Mouse (Mus musculus): ENCODE results near the gene Cfap57.
A peak's percentile ranks its signal among the peaks of the same experiment; 100 is the strongest.
"Not testable (repeated sequence)": the region's sequence is repeated elsewhere in the genome, so short reads cannot be mapped to it uniquely, and the experiment has no call there.

The Cfap57 gene

DNA sequence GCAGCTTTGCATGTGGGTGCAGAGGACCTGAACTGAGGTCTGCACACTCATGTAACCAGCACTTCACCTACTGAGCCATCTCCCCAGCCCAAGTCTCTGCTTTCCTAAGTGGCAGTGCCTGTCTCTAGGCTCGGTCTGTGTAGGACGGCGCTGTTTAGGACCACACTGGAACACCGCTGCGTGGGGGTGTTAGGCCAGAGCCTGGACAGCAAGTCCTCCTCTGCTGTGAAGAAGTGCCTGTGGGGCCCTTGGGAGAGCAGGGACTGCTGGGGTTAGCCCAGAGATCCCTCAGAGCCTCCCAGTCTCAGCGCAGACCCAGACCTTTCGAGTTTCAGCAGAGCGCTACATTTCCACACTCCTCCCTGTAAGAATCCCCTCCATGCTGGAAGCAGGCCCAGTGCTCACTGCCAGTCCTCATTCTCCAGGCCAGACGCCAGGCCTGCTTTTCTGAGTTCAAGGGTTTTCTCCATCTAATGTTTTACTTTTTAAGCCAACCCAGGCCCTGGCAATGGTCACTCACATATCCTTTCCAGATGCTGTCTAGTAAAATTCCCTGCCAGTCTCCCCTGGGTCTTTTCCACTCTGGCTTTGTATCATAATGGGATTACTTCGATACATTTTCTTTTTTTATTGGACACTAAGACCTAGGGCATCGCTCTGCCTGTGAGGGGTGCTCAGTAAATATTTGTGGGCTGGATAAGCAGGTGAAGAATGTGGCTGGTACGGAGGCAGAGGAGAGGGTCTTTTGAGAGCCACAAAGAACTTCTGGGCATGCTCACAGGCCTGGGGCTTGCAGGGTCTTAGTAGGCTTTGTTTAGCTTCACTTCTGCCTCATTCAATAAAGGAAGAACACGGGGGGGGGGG, 56.3 kb downstream of the Cfap57 start:
- no peak for DNase-seq (ENCODE audit: low read depth, low spot score)

- no peak for DNase-seq (ENCODE audit: low read depth, low spot score)
Measured at GRCm38 (mm10) chr4:118553039-118553649, 67.4 kb downstream of the Cfap57 start.

DNA sequence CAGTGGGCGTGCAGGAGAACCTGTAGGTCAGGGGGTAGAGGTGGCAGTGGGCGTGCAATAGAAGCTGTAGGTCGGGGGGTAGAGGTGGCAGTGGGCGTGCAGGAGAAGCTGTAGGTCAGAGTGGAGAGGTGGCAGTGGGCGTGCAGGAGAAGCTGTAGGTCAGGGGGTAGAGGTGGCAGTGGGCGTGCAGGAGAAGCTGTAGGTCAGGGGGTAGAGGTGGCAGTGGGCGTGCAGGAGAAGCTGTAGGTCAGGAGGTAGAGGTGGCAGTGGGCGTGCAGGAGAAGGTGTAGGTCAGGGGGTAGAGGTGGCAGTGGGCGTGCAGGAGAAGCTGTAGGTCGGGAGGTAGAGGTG, 72.5 kb downstream of the Cfap57 start:
- peak; percentile 42 for DNase-seq (ENCODE audit: low read depth, low spot score)

DNA sequence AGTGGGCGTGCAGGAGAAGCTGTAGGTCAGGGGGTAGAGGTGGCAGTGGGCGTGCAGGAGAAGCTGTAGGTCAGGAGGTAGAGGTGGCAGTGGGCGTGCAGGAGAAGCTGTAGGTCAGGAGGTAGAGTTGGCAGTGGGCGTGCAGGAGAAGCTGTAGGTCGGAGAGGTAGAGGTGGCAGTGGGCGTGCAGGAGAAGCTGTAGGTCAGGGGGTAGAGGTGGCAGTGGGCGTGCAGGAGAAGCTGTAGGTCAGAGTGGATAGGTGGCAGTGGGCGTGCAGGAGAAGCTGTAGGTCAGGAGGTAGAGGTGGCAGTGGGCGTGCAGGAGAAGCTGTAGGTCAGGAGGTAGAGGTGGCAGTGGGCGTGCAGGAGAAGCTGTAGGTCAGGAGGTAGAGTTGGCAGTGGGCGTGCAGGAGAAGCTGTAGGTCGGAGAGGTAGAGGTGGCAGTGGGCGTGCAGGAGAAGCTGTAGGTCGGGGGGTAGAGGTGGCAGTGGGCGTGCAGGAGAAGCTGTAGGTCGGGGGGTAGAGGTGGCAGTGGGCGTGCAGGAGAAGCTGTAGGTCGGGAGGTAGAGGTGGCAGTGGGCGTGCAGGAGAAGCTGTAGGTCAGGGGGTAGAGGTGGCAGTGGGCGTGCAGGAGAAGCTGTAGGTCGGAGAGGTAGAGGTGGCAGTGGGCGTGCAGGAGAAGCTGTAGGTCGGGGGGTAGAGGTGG, 73.0 kb downstream of the Cfap57 start:
- DNase-seq (ENCODE audit: low read depth, low spot score) = not testable (repeated sequence)

DNA sequence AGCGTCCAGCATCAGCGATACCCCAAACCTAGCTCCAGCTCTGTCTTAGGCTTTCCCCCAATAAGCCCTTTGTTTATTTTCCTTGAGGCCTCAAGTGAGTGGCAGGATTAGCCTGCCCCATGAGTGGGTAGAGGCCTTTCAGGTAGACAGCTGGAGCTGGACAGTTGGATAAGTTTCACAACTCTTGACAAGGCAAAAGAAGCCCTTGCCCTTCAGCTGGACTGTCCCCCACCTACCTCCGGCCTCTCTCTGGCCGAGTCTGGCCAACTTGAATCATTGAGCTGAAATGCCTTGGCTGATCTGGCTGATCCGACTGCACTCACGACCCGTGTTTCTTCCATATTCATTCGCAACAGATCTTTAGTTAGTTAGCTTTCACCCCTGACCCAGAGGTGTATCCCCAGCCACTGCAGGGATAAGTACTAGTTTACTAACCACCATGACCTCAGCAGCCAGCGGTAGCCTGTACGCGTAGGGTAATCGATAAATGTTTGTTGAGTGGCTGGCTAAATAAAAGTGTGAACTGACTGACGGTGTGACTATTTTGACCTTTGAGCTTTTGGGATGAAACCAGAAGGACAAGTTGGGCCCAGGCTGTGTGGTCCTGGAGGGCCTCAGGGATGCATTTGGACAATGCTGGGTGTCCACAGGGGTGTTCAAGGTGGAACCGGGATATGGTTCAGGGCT, 76.0 kb downstream of the Cfap57 start:
- no peak for DNase-seq (ENCODE audit: low read depth, low spot score)

DNA sequence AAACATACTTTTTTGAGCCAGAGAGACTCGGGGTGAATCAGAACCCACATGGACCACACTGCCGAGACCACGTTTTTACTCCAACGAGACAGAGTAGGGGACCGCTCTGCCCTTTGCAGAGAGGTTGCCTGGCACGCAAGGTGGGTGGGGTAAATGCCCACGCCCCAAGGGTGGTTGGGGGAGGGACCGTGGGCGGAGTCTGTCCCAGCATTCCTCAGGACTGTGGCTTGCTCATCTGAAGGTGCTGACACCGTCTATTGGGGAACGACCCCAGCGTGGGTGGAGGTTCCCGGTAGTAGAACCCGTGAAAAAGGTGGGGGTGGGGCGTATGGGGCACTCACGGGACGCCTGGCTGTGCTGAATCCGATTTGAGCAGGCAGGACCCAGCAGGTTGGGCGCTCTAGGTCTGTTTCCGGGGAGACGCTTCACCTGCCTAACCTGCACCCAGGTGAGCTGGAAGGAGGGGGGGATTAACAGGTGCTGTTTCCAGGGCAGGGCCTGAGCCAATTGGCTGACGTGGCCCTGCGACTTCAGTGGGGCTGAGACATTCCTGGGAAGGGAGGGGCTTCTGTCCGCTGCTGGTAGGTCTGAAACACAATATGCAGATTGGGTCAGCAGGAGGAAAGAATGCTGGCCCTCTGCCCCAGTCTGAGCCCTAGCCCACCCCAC, 76.9 kb downstream of the Cfap57 start, which contains the start of gene Tmem125:
TSS of gene Tmem125 (minus strand) at position 453 of the 669 bp plus-strand sequence.
- no peak for DNase-seq (ENCODE audit: low read depth, low spot score)

- no peak for DNase-seq (ENCODE audit: low read depth, low spot score)
Measured at GRCm38 (mm10) chr4:118543158-118543530, 77.4 kb downstream of the Cfap57 start.

- DNase-seq (ENCODE audit: low read depth, low spot score) = no peak
Measured at GRCm38 (mm10) chr4:118542510-118543157, 77.9 kb downstream of the Cfap57 start.

GRCm38 (mm10) chr4:118539904-118540303, 80.7 kb downstream of the Cfap57 start:
- DNase-seq (ENCODE audit: low read depth, low spot score) = no peak

- DNase-seq (ENCODE audit: low read depth, low spot score) = no peak
Measured at GRCm38 (mm10) chr4:118537801-118538200, 82.8 kb downstream of the Cfap57 start.

DNA sequence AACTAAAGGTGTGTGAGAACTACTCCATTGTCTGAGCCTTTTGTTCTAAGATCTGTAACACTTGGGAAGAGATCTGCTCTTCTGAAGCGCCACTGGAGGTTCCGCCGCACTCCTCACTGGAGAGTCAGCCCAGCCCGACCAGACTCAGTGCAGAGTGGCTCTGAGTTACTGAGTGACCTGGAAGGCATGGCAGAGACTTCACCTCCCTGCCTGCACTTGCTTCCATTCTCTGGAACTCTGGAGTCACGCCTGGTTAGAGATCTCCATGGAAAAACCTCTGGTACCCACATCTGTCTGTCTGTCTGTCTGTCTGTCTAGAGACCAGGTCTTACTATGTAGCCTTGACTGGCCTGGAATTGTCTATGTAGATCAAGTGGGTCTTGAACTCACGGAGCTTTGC, 85.0 kb downstream of the Cfap57 start:
- DNase-seq (ENCODE audit: low read depth, low spot score) = no peak

GRCm38 (mm10) chr4:118533605-118534004, 87.0 kb downstream of the Cfap57 start:
- no peak for DNase-seq (ENCODE audit: low read depth, low spot score)

DNA sequence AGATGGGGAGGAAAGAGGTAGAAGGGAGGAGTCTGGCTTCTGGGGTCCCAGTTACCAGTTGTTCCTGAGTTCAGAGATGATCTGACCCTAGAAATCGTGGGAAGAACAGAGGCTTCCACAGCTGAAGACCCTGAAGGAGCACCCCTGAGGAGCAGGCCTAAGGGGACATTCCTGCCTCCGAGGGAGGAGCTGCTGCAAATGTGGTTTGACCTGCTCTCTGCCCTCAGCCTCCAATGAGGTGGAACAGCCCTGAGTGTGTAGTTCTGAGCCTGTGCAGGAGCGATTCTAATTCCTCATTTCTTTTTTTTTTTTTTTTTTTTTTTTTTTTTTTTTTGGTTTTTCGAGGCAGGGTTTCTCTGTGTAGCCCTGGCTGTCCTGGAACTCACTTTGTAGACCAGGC, 87.4 kb downstream of the Cfap57 start:
- no peak for DNase-seq (ENCODE audit: low read depth, low spot score)

DNA sequence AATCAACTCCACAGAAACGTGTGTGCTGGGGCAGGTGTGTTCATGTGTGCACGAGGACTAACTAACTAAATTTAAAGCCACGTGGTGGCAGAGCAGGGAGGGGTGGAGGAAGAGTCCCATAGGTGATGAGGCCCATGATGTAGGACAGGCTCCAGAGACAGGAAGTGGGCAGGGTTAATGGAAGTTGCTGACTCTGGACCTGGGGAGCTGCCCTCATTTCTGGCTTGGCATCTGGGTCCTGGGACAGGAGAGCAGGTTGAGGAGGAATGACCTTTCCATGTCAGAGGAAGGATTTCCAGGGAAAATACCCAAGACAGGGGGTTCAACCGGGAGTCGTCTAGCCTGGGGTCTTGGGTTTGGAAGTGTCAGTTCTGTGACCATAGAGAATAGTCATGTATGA, 87.9 kb downstream of the Cfap57 start:
- no peak for DNase-seq (ENCODE audit: low read depth, low spot score)

GRCm38 (mm10) chr4:118527720-118528119, 92.9 kb downstream of the Cfap57 start:
- DNase-seq (ENCODE audit: low read depth, low spot score) = no peak

DNA sequence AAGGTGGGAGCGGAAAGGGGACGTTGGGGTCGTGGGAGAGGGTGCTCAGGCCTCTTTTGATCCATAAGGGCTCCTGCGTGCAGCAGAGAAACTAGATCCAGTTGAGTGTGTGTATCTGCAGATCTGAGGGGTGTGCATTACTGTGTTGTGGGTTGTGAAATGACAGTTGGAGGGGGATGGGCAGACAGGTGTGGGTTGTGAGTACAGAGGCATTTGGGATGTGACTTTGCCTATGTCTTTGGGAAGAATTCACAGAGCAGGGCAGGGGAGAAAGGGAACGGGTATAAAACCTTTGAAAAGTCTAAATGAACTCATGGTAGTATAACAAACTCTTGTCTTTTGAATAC, 93.3 kb downstream of the Cfap57 start:
- DNase-seq (ENCODE audit: low read depth, low spot score) = no peak

- DNase-seq (ENCODE audit: low read depth, low spot score) = no peak
Measured at GRCm38 (mm10) chr4:118526408-118527334, 93.9 kb downstream of the Cfap57 start, which contains the start of gene 2610528J11Rik. Gene 2610528J11Rik (plus strand): TSS chr4:118526999.

DNA sequence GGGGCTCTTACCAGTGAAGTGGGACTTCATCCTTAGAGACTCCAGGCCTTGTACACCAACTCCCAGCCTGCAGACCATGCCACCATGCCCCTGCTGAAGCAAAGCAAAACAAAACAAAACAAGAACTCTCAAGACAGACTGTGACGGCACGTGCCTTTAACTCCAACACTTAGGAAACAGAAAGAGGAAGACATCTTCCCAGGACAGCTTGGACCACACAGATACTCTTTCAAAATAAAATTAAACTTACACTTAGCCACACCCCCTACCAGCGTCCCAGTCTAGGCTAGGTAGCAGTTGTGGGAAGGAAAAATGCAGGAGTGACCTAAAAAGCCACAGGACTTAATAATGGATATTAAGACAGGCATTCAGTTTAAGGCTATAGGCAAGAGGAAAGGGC, 94.8 kb downstream of the Cfap57 start:
- no peak for DNase-seq (ENCODE audit: low read depth, low spot score)

DNA sequence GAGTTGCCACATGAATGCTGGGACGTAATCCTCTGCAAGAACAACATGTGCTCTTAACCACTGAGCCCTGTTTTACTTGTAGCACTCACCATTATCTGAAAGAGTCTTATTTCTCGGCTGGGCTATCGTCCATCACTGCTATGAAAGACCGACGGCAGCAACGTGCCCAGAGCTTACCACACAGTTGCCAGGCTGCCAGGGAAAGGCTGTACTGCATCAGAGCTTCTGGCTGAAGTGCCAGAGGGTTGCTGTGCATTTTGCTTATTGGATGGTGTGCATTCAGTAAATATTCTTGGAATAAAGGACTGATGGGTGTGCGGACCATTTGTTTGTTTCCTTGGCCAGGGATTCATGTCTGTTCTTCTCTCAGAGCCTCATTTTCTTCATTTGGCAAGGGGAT, 96.6 kb downstream of the Cfap57 start:
- no peak for DNase-seq (ENCODE audit: low read depth, low spot score)

GRCm38 (mm10) chr4:118522248-118522647, 98.3 kb downstream of the Cfap57 start:
- no peak for DNase-seq (ENCODE audit: low read depth, low spot score)
